Mouse (Mus musculus) layer of hippocampus, postnatal 10 days (tissue): ENCODE measurements around the gene Avp. TPM values are rescaled to one million over a fixed set of nuclear protein-coding genes. Genes with fewer than 3 reads are reported as not detected.
"Not testable (repeated sequence)": the region's sequence is repeated elsewhere in the genome, so short reads cannot be mapped to it uniquely, and the experiment has no call there.

ENCODE experiments used
- DNase-seq, 2 experiments: peaks; one replicate each; pipeline ENCODE4 v3.0.0; 2021; ENCODE audit warnings: low spot score in 2 of 2
- long read RNA-seq: library from polyadenylated mRNA; stranded (forward); transcript quantifications from one replicate; pipeline ENCODE4 v2.0.0, GENCODE M21; 2023
- total RNA-seq, 2 experiments: library from RNA; stranded (reverse); gene quantifications; 2 replicates each; pipeline ENCODE4 v1.2.3; 2021

Gene Avp
- not detected for total RNA-seq
- long read RNA-seq = 0 reads

DNA sequence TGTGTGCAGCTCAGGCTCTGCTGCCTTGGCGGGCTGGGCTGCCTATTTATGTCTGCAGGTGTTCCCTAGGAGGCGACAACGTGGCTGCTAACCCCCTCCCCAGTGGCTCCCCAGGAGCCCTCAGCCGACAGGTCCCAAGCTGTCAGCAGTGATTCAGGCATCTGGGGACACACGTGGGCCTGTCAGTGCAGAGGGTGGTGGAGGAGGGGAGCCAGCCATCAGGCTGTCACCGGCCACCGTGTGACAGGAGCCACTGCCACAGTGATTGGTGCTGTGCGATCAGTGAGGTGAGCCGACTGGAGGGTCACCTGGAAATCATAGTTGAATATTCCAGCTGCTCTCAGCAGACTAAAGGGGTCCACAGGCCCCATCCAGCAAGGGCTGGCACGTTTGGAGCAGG lies at the start of gene Avp:
Avp (minus strand) TSS at position 3 of the 400 bp plus-strand sequence.
- DNase-seq = no peak

GRCm38 (mm10) chr2:130629839-130630203 lies 47.5 kb upstream of the Avp start, which contains the start of the genes Fastkd5 and Ubox5:
TSS of gene Fastkd5 (minus strand) at chr2:130630027.
TSS of gene Ubox5 (minus strand) at chr2:130630038.
- peak; percentile 91 to 92 for DNase-seq

GRCm38 (mm10) chr2:130629080-130629838 lies 46.9 kb upstream of the Avp start:
- DNase-seq = no peak

GRCm38 (mm10) chr2:130628424-130628823 lies 46.1 kb upstream of the Avp start:
- no peak for DNase-seq

- DNase-seq = no peak
Observed at GRCm38 (mm10) chr2:130618972-130619371, 36.6 kb upstream of the Avp start.

GRCm38 (mm10) chr2:130613091-130613490 lies 30.7 kb upstream of the Avp start:
- no peak for DNase-seq

GRCm38 (mm10) chr2:130602195-130602594 lies 19.8 kb upstream of the Avp start:
- DNase-seq = no peak

DNA sequence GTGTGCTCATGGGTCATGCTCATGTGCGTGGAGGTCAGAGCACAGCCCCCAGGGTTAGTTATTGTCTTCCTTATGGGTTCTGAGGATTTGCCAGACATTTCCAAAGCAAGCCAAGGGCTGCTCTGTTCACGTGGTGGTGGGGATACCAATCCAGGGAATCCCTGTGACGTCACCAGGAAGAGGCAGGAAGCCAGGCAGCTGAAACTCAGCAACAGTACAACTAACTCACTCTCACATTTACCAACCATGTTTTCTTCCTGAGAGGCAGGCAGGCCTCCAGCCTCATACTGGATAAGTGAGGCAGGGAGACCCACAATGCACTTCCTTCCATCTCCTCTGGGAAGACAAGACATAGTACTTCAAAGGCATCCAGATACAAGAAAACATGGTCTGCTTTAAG lies 16.0 kb upstream of the Avp start:
- DNase-seq = no peak

DNA sequence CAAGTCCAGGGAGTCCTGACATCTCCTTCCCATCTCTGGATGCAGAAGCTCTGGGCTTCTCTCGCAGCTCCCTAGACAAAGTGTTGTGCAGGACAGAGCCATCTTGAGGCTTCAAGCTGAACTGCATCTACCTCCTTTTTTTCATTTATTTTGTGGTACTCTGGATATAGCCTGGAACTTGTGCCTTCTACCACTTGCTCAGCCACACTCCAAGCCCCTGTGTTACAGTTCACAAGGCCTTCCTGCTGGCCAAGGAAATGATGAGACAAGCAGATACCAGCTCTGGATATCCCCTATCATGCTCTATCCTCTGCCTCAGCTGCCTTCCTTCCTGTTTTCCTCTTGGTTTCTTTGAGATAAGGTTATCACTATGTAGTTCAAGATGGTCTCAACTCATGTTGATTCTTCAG lies 15.3 kb upstream of the Avp start:
- peak; percentile 49 to 50 for DNase-seq

DNA sequence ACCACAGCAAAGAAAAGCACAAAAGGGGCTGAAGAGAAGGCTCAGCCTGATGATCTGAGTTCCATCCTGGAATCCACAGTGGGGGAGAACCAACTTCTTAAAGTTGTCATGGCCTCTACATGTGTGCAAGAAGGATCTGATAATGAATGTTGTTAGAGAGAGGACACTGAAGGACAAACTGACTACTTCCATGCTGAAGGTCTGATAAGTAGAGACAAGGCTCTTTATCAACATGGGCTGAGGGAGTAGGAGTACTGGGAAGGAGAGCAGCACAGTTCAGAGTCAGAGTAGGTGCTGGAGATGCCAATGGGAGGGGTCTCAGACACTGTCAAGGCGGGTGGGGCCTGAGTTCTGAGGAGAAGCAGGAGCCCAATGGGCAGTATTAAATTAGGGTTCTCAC lies 13.2 kb upstream of the Avp start:
- no peak for DNase-seq

DNA sequence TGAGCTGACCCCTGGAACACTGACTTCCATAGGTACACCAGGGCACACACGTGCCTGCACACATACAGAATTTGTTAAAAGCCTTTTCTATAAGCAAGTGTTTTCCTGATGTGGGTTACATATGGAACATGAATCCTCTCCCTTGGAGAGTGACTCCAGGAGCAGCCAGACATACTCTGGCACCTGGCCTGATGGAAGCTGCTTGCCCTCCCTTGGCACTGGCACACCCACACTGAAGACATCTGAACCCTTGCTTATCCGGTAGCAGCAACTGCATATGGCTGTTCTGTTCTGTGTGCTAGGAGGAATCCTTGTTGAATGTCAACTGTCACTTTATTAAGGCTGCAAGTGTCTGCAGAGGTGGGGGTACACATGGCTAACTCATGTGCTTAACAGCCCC lies 8.7 kb upstream of the Avp start:
- no peak for DNase-seq

- no peak for DNase-seq
Observed at GRCm38 (mm10) chr2:130589761-130590160, 7.4 kb upstream of the Avp start.

DNA sequence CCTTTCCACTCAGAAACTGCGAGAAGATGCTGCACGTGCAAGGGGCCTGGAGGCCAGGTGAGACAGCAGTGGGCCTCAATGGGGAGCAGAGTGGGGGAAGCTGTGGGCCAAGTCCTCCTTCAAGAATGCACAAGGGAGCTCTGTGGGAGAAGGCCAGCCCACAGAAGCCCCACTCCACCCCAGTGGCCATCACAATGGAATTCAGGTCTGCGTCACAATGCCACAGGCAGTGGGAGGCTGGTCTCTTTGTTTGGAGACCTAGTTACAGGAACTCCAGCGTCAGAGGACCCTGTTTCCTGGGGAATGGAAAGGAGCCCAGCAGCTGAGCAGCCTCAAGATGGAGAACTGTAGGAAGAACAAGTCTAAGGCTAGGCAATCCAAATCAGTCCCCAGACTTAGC lies 6.8 kb upstream of the Avp start:
- DNase-seq = no peak

- no peak for DNase-seq
Observed at GRCm38 (mm10) chr2:130588373-130588772, 6.0 kb upstream of the Avp start.

DNA sequence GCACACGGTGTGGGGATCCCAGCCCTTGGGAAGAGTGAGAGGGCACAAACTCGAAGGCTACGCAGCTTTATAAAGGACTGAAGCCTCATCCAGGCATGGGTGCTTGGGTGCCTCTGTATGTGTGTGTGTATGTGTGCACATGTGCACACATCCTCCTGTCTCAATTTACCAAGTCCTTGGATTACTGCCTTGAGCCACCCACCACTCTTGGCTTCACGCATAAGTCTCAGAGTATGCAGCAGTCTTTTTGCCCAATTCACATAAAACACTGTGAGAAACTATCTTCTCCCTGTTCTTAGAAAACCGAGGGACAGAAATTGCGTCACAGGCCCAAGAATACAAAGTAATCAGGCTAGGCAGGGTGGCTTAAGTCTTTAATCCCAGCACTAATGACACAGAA lies 3.7 kb upstream of the Avp start:
- DNase-seq = no peak

GRCm38 (mm10) chr2:130583902-130584560 lies 1.7 kb upstream of the Avp start:
- no peak for DNase-seq

DNA sequence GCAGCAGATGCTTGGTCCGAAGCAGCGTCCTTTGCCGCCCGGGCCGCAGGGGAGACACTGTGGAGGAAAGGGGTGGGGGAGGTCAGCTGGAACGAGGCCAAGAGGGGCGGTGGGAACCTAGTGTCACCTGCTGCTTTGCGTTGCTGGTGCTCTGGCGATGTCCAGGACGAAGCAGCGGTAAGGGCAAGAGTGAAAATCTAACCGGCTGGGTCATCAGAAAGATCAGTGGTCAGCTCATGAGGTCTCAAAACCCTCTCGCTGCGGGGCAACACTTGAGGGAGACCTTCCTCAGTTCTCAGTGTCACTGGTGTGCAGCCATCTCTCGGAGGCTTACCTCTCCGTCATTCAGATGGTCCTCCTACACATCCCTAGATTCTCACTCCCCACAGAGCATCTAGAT lies 1.2 kb downstream of the Avp start:
- no peak for DNase-seq

DNA sequence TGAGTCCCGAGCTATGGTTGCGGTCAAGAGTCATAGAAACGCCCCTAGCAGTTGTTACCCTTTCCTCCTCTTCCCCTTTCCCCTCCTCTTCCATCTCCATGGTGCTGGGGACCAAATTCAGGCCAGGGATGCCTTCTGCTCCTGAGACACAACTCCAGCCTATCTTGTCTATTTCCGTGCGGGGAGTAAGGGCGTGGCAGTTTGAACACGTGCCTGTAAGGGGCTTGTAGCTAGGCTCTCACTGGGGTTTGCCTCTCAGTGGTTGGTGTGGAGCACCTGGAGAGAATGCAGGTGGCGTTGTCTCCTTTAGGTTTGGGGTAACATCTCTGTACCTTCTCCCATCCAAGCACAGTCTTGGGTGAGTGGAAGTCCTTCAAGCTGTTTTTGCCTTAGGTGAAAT lies 2.6 kb downstream of the Avp start:
- no peak for DNase-seq

- DNase-seq = peak; percentile 67 to 69
Observed at GRCm38 (mm10) chr2:130578148-130578547, 4.2 kb downstream of the Avp start.

DNA sequence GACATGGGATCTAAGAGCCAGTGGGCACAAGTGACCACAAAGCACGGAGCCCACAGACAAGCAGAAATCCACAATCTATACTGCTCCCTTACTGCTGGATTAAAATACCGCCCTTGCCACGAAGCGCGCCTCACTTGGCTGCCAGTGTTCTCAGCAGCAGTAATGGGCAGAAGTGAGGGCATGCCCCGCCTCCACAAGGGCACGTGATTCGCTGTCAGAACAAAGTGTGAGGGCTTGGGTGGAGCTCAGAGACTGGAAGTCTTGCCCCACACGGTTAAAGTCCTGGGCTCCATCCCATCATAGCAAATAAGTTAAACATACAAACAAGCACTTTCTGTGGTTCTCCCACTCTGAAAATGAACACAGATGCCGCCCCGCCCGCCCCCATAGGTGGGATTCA lies 4.7 kb downstream of the Avp start:
- DNase-seq = no peak

- no peak for DNase-seq
Observed at GRCm38 (mm10) chr2:130577021-130577420, 5.3 kb downstream of the Avp start.

DNA sequence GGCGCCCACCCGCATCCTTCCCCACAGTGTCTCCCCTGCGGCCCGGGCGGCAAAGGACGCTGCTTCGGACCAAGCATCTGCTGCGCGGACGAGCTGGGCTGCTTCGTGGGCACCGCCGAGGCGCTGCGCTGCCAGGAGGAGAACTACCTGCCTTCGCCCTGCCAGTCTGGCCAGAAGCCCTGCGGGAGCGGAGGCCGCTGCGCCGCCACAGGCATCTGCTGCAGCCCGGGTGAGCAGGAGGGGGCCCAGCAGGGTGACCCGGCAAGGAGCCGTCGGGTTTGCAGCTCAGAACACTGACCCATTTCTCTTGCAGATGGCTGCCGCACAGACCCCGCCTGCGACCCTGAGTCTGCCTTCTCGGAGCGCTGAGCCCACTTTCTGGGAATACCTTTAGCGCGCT lies 5.8 kb downstream of the Avp start:
- DNase-seq = not testable (repeated sequence)

DNA sequence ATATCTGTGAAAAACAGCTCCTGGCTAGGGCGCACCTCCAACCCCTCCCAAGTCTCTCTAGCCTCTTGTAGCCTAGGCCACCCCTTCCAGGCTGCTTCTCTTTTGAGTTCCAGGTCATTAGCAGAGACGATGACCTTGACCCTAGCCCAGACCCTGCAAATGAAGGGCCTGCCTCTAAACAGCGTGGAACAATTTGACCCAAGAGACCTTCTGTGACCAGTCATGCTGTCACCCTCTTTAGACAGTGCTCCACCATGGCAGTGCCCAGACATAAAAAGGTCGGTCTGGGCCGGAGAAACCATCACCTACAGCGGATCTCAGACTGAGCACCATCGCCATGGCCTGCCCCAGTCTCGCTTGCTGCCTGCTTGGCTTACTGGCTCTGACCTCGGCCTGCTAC lies 6.5 kb downstream of the Avp start, which contains the start of gene Oxt:
Oxt (plus strand) TSS at position 301 of the 400 bp plus-strand sequence.
- no peak for DNase-seq
